In the genomic region with DNA sequence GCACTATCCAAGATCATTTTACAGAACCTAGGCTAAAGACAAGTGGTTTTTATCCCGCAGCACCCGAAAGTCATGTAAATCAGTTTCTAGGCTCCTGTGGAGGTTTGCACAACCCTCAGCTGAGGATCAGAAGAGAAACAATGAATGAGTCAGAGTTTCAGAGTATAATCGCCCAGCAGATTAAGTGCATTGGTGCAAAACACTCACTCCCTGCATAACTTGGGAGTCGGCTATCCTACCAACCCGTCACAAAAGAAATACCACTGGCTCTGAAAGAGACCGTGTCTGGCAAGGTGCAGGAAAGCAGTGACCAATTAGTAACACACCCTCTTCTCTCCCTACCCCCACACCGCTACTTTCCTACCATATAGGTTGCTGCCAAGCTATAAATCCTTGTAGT, we compare ENCODE assay signal across 8 mouse cellular contexts. TPM values are rescaled to one million over a fixed set of nuclear protein-coding genes. Genes with fewer than 3 reads are reported as not detected.
DNase-seq lines count a peak whose midpoint lies in the region; ATAC-seq and TF ChIP-seq lines count a peak whose summit lies in the region.

No protein-coding gene starts in this region.

- no peaks in the 10 kb centered on the region for H3K27me3 ChIP-seq in heart, embryonic 14.5 days (ENCODE audit: control insufficient read depth, insufficient read depth, low read length)
- no peaks in the 10 kb centered on the region for H3K27me3 ChIP-seq in liver, embryonic 11.5 days (replicated peaks; ENCODE audit: control insufficient read depth, insufficient read depth, low read length)
- no peaks in the 10 kb centered on the region for H3K27me3 ChIP-seq in neural tube, embryonic 14.5 days (ENCODE audit: control insufficient read depth, insufficient read depth, low read length)

- ATAC-seq in heart, embryonic 14.5 days (ENCODE audit: insufficient number of reproducible peaks, insufficient read depth, low FRiP score, low read depth) = no peak
- ATAC-seq in liver, embryonic 11.5 days (replicated peaks; ENCODE audit: low FRiP score) = no peak
- no peak for ATAC-seq in neural tube, embryonic 14.5 days (ENCODE audit: low read depth)
- no peak for ATAC-seq in megakaryocyte progenitor cell, adult 5-6 weeks (replicated peaks; ENCODE audit: poor library complexity)

- peak overlapping the region; percentile 49 for H3K4me3 ChIP-seq in bone marrow macrophage, adult 2 months (ENCODE audit: insufficient read depth, low read length)
- peak overlapping the region; percentile 32 to 83; a peak in 3 of 4 replicates for H3K4me3 ChIP-seq in heart, embryonic 14.5 days (ENCODE audit: control insufficient read depth in 1 of 2, insufficient read depth in 1 of 2, low read depth in 1 of 2, low read length in 2 of 2)
- peak overlapping the region; percentile 40 for H3K4me3 ChIP-seq in liver, embryonic 11.5 days (ENCODE audit: low read depth, low read length)
- H3K4me3 ChIP-seq in neural tube, embryonic 14.5 days (ENCODE audit: low read depth, low read length) = peak overlapping the region; percentile 67

- WGBS in heart, embryonic 14.5 days = 6% methylated on average over 7 of the region's 7 CpGs
- WGBS in liver, embryonic 11.5 days = 31% methylated on average over 7 of the region's 7 CpGs
- WGBS in neural tube, embryonic 14.5 days = 2% methylated on average over 7 of the region's 7 CpGs

- DNase-seq in ovary, postnatal 10 days (ENCODE audit: low spot score) = peak; percentile 13
- no peak for DNase-seq in ovary, postnatal 14 days (ENCODE audit: low spot score)
- DNase-seq in liver, embryonic 11.5 days (ENCODE audit: low spot score) = no peak
- no peak for DNase-seq in frontal cortex, postnatal 14 days (ENCODE audit: low spot score in 2 of 2)

- peak overlapping the region; percentile 92 for H3K9ac ChIP-seq in heart, embryonic 14.5 days (ENCODE audit: low read length)
- peak overlapping the region; percentile 34 for H3K9ac ChIP-seq in liver, embryonic 11.5 days (ENCODE audit: low read depth, low read length)
- peak overlapping the region; percentile 43; the same call in 1 of the 2 replicates for H3K9ac ChIP-seq in neural tube, embryonic 14.5 days (replicated peaks; ENCODE audit: low read depth, low read length)

- TF ChIP-seq CTCF in bone marrow macrophage, adult 2 months (IDR thresholded peaks at IDR 0.05; ENCODE audit: low read depth, low read length) = no peak

- peaks cover 25% of the 10 kb centered on the region for H3K4me1 ChIP-seq in bone marrow macrophage, adult 2 months (ENCODE audit: control insufficient read depth, insufficient read depth, low read length)
- H3K4me1 ChIP-seq in heart, embryonic 14.5 days (ENCODE audit: control insufficient read depth in 2 of 2, insufficient read depth in 2 of 2, low read length in 2 of 2) = peaks cover 5 to 31% of the 10 kb centered on the region in 2 experiments
- peaks cover 29% of the 10 kb centered on the region for H3K4me1 ChIP-seq in liver, embryonic 11.5 days (replicated peaks; ENCODE audit: control insufficient read depth, insufficient read depth, low read length)
- peaks cover 25% of the 10 kb centered on the region for H3K4me1 ChIP-seq in neural tube, embryonic 14.5 days (ENCODE audit: control insufficient read depth, insufficient read depth, low read length)

- TF ChIP-seq POLR2A in bone marrow macrophage, adult 2 months (IDR thresholded peaks at IDR 0.05; ENCODE audit: borderline replicate concordance, low read depth, low read length) = no peak

- peak overlapping the region; percentile 78 for H3K4me2 ChIP-seq in heart, embryonic 14.5 days (ENCODE audit: low read length)
- H3K4me2 ChIP-seq in liver, embryonic 11.5 days = peak overlapping the region; percentile 61
- peak overlapping the region; percentile 92 for H3K4me2 ChIP-seq in neural tube, embryonic 14.5 days (ENCODE audit: low read depth, low read length)

- H3K36me3 ChIP-seq in heart, embryonic 14.5 days (ENCODE audit: control insufficient read depth, insufficient read depth, low read length) = peaks cover 28% of the 10 kb centered on the region
- H3K36me3 ChIP-seq in liver, embryonic 11.5 days (ENCODE audit: control insufficient read depth, insufficient read depth, low read length) = no peaks in the 10 kb centered on the region
- H3K36me3 ChIP-seq in neural tube, embryonic 14.5 days (ENCODE audit: control insufficient read depth, insufficient read depth, low read length) = no peaks in the 10 kb centered on the region

- peak overlapping the region; percentile 92 for H3K27ac ChIP-seq in bone marrow macrophage, adult 2 months (ENCODE audit: insufficient read depth, low read depth, low read length)
- peak overlapping the region; percentile 93 for H3K27ac ChIP-seq in heart, embryonic 14.5 days (replicated peaks in 1 of 2; ENCODE audit: control insufficient read depth in 1 of 2, insufficient read depth in 1 of 2, low read depth in 2 of 2, low read length in 2 of 2)
- peak overlapping the region; percentile 84 for H3K27ac ChIP-seq in liver, embryonic 11.5 days (ENCODE audit: low read depth, low read length)
- H3K27ac ChIP-seq in neural tube, embryonic 14.5 days (ENCODE audit: low read depth, low read length) = peak overlapping the region; percentile 85

- no peaks in the 10 kb centered on the region for H3K9me3 ChIP-seq in heart, embryonic 14.5 days (ENCODE audit: control insufficient read depth, low read length)
- H3K9me3 ChIP-seq in liver, embryonic 11.5 days (ENCODE audit: control insufficient read depth, low read length) = no peaks in the 10 kb centered on the region
- no peaks in the 10 kb centered on the region for H3K9me3 ChIP-seq in neural tube, embryonic 14.5 days (ENCODE audit: control insufficient read depth, low read length)

RNA-seq across cellular contexts. Expression of gene Ube2h, which starts 3.4 kb away (rescaled TPM):
- polyA plus RNA-seq in bone marrow macrophage, adult 2 months (2012; ENCODE audit: insufficient read depth, insufficient read length, missing spikeins) = 38.6 and 39.4 TPM in 2 replicates
- 63.6 and 65.7 TPM in 2 replicates for polyA plus RNA-seq in heart, embryonic 14.5 days (2014; fragmentation: Nextera tagmentation; extraction: Ambion mirVana)
- polyA plus RNA-seq in liver, embryonic 11.5 days (2014; fragmentation: Nextera tagmentation; extraction: Ambion mirVana) = 21.6 and 22.5 TPM in 2 replicates
- polyA plus RNA-seq in neural tube, embryonic 14.5 days (2014; fragmentation: Nextera tagmentation; extraction: Ambion mirVana) = 72.4 and 79.3 TPM in 2 replicates
- total RNA-seq in megakaryocyte progenitor cell, adult 5-6 weeks (2015) = 6.7 and 8.9 TPM in 2 replicates
- 5.6 and 7.5 TPM in 2 replicates for total RNA-seq in megakaryocyte progenitor cell, adult 5-6 weeks (2017)

Comparison
In these comparisons a context has a peak if more than half of its experiments do, and no peak if none do; other contexts are left out.
1. H3K9ac ChIP-seq: peak in every context shown above with its lines; median percentile 92 in heart, embryonic 14.5 days; 43 in neural tube, embryonic 14.5 days; 34 in liver, embryonic 11.5 days.